Mouse (Mus musculus): ENCODE data around the gene Med13l.

The Med13l gene

DNA sequence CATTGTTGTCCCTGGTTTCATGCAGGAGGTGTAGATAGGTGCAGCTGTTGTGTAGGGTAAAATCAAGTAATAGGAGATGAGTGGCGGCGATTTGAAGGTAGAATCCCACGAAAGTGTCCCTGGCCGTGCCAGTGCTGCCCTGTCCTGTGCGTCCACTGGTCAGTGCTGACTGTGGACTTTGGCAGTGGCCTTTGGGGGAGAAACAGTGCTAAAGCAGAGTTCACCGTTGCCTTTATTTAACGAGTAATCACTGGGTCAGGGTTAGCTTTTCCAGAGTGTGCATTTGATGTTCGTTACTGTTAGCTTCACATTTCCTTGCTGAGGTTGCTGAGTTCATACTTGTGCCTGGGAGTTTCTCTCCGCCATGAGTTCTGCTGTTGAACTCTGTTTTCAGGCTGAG is 133.5 kb downstream of the Med13l start:
- no peak for DNase-seq (ENCODE audit: low spot score)

DNA sequence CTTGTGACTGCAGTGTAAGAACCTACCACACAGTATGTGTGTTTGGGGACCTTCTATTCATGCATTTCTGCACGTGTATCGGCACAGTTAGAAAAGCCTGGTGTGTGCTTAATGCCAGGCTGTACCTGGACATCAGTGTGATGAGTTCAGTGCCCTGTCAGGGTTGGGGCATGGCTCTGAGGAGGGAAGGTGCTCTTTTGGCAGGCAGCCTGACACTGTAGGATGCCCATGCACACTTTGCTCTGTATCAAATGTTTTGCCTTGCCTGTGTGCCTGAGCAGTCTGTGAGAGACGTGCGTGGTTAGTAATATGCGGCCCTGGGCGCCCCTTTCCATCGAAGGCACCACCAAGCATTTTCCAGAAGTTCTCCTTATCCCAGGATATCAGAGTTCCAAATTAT is 136.6 kb downstream of the Med13l start:
- DNase-seq (ENCODE audit: low spot score): no peak

DNA sequence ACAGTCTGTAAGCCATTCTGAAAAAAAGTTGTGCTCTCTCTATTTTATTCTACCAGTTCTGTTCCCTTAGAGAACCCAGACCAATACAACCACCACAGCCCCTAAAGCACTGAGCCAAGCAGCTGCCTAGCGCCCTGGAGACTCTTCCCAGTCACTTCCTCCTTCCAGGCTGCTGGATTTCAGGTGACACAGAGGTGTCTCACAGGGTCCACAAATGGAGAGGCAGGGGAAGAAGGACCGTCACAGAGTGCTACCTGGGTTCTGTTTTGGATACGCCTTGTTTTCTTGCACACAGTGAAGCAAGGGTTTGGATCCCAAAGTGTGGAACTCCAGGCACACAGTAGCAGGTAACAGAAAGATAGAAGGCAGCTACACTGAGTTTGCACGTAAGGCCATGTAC is 140.5 kb downstream of the Med13l start:
- DNase-seq (ENCODE audit: low spot score): no peak

DNA sequence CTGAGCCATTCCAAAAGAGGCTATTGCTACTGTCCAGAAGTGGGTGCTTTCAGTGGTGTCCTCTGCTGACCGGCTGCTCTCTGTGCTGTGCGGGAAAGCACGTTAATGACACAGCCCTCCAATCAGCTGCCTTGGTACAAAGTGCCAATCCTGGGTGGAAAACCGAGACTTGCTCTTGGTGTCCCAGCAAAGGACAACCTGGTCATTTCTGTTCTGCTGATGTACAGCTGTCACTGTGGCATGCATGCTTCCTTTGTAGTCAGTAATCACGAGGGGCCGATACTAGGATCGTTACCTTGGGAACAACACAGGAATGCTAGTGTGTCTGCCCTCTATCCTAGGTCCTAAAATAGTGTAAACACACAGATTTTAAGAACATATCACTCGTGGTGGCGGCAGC is 142.2 kb downstream of the Med13l start:
- DNase-seq (ENCODE audit: low spot score): no peak

DNA sequence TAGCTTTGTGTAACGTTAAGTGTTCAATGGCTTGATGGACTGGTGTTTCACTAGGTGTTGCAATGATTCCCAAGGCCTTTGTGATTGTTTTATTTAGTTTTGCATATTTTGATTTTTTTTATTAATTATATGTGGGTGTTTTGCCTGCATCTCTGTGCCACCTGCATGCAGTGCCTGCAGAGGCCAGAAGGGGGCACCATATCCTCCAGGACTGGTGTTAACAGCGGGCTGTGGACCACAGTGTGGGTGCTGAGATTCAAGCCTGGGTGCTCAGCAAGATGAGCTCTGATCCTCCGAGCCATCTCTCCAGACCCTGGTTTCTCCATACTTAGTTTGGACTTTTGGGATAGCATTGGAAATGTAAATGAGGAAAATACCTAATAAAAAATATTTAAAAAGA is 143.7 kb downstream of the Med13l start:
- no peak for DNase-seq (ENCODE audit: low spot score)

DNA sequence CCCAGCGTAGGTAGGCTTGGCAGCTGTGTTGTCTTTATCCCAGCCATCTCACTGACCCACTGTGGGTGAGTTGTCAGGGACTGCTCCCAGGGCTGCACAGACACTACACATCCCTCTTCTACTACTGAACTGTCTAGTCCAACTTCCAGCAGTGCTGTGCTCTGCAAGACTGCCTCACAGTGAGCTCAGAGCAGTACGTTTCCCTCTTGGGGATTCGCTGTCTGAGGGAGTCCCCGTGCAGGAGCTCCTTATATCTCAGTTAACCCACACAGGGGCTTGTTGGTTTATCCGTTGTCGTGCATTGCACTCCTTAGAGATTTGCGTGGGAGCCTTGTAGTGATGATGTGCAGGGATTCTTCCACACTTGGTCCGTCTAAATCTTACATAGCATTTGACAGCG is 144.5 kb downstream of the Med13l start:
- DNase-seq (ENCODE audit: low spot score): no peak

DNA sequence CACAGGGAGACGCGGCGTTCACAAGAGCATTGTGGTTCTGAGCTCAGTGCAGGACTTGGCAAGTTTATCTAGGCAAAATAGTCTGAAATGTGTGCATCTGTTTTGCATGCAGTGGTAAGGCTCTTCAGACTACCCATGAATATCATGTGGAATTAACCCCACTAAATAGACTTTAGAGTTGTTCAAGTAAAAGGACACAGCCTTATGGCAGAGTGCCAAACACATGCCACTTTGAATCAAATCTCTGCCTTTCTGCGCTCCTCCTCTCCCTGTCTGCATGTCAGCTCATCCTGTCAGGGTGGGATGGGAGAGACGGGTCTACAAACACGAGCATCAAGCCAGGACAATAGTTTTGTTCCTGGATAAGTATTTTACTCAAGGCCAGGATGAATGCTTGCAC is 145.5 kb downstream of the Med13l start:
- no peak for DNase-seq (ENCODE audit: low spot score)

DNA sequence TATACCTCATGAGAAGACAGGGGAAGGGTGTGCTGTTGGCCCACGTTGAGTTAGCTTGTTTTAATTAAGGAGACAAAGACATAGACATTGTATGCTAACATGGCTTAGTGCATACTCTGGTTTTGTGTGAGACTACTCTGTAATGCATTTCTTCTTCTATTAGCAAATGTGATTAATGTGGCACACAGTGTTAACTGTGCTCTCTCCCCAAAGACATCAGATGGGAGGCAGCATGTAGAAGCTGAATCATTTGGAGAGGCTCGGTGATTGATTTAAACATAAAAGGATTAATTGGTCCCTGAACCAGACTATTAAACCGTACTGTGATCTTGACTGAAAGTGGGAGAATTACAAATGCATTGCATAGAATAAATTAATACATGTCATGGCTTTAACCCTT is 145.9 kb downstream of the Med13l start:
- no peak for DNase-seq (ENCODE audit: low spot score)

DNA sequence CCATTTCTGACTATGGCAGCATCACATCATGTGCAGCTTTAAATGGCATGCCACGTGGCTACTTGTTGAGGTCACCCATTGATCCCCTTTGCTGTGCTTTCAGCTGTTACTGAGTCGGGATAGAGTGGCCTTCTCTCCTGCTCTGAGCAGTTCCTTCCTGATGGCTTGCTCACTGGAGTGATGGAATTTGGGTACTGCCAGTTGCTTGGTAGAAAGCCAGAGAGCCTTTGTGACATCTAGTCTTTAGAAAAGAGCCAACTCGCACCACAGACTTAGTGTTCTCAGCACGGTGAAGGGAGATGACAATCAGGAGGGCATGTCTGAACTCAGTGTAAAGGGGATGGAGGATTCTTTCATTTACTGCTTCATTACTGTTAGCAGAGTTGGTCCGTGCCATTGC is 147.0 kb downstream of the Med13l start:
- no peak for DNase-seq (ENCODE audit: low spot score)

DNA sequence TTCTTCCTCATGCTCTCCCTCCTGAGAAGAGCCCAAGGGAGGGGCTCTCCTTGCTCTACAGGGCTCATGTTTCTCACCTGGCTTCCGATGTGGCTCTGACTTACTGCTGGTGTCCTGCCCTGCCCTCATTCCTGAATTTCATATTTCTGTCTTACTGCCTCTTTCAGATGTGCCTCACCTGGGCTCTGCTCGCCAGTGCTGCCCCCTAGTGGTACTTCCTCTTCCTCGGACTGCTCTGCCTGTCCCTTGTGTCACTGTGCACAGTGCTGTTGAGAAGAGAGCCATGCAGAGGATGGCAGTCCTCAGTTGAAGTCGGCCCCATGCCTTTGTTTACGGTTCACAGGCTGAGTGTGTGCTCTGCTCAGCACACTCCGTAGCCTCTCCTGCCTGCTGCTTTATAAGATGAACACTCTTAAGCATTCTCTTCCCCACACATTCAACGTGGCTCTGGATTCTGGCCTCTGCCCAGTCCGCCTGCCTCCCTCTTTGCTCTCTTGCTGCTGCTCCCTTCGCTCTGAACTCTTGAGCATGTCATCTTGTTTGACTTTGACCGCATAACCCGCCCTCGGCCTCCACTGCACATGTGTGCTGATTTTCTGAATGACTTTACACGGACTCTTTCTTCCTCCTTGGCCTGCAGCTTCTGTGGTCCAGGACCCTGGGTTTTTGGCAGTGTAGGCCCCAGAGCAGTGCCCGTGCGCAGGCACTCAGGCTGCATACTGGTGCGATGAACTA is 147.9 kb downstream of the Med13l start:
- peak; percentile 73 for DNase-seq (ENCODE audit: low spot score)

DNA sequence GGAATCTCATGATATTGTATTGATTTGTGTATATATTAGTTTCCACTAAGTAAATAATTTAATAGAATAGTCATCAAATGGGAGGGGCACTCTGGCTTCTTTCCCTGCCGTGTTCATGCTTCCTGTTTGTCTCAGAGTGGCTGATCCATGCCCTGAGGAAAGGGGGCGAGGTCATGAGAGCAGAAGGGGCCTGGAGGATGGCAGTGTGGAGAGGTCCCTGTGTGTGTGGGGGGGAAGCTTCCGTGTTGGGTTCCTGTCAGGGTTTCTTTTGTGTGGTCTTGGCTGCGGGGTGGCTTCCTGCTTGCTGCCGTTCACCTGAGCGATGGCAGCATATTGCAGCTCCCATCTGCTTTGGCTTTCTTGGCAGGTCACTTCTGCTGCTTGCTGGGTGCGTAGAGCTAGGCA is 149.4 kb downstream of the Med13l start:
- DNase-seq (ENCODE audit: low spot score): peak; percentile 59

DNA sequence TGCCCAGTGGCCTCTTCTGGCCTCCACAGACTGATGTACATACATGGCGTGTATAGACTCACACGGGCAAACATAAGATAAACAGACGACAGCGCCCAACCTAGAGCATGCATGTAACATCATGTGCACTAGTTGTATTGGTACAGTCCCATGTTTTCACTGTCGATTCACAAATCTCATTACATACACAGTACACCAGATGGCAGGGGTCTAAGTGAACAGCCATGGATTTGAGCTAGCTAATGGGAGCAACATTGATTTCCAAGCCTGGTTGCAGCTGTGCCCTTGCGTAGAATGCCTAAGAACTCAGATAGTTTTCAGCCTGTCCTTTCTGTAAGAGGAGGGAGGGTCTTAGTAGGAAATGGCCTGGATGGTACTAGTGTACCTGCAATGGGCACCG is 155.0 kb downstream of the Med13l start:
- no peak for DNase-seq (ENCODE audit: low spot score)

DNA sequence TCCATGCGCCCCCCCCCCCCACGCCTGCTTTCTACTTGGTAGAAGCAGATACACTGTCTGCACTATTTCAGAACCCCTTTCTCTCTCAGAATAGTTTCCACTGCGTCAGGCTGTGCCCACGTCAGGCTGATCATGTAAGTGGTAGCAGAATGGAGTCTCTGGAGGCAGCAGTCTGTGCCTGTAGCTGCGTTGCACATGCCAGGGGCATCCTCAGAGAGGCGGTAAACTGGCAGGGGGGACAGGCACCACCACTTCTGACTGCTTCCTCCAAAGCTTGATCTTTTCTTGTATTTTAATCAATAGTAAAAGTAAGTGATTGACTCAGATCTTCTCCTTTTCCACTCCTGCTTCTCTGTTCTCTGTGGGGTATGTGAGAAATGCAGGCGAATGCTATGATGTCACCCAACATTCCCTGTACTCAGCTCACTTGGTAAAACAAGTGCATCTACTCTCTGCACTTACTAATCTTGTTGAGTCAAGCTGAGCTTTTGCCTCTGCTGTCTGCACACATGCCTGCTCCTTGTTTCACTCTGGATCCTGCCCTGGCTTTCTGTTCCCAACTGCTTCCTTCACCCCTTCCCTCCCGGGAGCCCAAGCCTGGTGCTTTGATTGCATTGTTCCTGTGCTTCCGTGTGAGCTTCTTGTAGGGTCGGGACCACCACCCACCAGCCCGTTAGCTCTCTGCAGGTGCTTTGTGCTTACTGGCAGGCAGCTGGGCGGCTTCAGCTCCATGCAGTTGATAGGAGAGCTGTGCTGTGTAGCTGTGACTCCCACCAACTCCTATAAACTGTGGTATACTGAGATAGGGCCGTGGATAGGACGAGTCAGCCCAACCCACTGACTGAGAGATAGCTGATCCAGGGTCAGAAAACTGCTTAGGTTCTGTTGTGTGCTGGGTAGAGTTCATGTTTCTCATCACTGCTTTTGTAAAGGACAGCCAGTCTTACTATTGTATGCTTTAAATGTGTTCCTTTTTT is 156.1 kb downstream of the Med13l start:
- no peak for DNase-seq (ENCODE audit: low spot score)

DNA sequence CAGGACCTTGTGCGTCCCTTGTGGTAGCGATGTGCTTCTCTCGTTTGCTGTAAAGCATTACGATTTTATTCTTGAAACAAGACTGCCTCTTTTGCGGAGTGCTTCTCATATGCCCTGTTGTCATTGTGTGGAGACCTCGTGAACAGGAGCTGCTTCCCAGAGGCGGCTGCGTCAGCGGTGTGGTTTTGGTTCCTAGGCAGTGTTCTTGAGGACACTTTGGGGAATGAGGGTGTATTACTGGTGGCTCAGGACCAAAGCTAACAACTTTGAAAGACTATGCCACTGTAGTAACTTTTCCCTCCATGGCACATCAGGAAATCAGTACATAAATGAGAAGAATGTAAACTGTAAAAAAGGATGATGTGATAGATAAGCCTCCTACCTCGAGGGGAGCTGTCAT is 157.0 kb downstream of the Med13l start:
- peak; percentile 19 for DNase-seq (ENCODE audit: low spot score)

DNA sequence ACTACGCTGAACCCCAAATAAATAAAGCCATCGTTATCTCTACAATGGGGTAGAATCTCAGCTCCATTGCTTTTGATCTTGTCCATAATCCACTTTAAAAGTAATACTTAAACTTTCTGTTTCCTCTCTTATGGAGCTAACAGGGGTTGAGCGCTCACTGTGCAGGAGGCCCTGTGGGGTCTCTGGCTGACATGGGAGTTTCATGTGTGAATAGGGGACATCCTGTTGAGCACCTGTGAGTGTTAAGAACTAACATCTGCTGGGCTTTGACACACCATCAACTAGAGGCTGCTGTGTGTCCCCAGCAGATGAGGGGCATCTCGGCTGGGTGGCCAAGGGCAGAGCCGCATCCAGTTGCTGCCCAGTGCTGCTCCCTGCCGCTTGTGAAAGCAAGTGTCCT is 157.6 kb downstream of the Med13l start:
- DNase-seq (ENCODE audit: low spot score): no peak

DNA sequence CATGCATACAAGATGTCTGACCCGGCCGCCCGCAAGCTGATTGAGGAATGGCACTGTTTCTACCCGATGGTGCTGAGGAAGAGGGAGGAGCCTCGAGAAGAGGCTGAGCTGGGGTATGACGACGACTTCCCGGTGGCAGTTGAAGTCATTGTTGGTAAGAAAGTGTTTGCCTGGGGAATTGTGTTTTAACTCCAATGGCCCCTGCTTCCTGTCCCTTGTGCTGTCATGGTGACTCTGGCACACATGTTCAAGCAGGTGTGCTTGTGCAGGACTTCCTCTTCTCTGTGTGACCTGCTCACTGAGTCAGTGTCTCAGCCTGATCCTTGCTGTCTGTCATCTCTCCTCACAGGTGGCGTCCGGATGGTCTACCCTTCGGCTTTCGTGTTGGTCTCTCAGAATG is 160.9 kb downstream of the Med13l start:
- DNase-seq (ENCODE audit: low spot score): no peak

DNA sequence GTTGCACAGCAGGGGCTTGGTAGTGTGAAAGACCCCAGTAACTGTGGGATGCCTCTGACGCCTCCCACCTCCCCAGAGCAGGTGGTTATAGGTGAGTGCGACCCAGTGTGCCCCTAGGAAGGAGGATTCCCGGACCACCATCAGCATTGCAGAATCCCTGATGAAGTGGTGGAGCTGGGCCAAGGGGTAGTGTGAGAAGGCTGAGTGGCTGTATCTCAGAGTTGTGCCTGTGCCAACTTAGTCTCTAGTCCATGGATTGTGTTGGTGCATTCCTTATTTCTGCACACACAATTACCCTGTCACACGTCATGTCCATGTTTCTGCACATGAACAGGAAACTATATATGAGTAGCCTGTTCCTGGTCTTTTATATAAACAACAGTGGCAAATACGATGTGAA is 161.4 kb downstream of the Med13l start:
- no peak for DNase-seq (ENCODE audit: low spot score)

DNA sequence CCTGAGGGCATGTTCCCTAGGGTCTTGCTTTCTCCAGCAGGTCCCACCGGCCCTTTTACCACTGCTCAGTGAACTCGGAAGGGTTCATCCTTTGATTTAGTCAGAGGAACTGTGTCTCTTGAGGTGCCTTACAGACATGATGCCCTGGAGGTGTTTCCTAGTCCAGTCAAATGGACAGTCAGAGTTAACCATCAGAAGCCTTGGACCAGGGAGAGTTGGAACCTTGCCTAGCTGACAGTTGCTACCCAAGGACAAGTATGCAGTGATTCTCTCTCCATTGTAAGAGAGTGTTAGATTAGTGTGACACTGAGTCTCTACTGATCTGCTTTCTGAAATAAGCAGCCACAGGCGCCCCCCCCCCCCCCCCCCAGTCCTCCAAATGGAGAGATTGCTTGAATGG is 162.0 kb downstream of the Med13l start:
- DNase-seq (ENCODE audit: low spot score): no peak

DNA sequence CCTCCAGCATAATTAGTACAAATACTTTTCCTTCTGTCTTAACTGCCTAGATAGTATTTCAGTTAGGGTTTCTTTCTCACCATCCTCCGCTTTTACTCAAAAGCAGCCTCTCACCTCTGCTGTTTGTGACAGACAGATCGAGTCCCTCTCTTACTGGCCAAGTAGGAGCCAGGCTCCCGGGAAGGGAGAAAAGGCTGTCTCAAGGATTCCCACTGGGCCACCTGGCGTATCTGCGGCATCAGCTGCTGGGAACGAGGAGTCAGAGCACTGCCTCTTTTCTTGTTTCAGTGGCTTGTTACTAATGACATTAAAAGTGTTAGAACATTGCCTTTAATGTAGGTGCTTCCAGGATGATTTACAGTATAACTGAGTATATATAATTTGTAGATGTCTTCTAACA is 164.9 kb downstream of the Med13l start:
- no peak for DNase-seq (ENCODE audit: low spot score)

DNA sequence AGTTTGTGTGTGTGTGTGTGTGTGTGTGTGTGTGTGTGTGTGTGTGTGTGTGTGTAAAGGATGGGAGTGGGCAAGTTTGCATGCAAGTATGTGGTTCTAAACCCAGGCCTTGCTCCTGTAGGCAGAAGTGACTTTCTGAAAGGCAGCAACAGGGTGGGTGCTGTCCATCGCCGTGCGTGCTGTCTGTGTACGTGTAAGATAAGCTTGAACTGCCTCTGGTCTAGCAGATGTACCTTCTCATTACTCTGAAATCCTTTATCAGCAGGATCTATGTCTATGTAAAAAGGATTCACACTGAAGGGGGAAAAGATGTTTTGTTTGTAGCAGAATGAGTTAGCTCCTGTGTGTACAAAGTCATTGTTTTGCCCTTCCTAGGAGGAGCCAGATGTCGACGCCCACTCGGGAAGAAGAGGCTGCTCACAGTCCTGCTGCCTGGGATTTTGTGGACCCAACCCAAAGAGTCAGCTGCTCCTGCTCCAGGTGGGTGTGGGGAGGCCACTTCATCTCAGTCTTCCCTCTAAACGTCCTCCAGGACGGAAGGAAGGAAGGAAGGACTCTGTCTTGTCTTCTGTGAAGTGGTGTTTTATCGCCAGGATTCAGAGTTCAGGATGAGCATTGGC is 165.5 kb downstream of the Med13l start:
- peak; percentile 62 for DNase-seq (ENCODE audit: low spot score)

DNA sequence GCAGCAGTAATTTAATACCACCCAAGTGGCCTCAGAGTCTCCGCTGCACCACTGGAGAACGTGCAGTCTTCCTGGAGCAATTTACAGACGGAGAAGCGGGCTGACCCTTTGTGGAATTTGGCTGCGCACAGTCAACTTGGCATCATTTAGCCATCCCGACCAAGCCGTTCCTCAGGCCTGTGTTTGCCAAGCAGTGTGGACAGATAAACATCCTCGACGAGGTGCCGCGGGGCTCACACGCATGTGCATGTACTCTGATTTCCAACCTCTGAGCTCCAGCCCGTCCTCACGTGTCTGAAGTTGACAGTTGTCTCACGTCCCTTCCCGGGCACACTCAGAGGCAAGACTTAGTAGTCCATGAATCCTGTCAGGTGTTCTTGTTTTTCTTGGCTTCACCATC is 166.9 kb downstream of the Med13l start:
- DNase-seq (ENCODE audit: low spot score): no peak

DNA sequence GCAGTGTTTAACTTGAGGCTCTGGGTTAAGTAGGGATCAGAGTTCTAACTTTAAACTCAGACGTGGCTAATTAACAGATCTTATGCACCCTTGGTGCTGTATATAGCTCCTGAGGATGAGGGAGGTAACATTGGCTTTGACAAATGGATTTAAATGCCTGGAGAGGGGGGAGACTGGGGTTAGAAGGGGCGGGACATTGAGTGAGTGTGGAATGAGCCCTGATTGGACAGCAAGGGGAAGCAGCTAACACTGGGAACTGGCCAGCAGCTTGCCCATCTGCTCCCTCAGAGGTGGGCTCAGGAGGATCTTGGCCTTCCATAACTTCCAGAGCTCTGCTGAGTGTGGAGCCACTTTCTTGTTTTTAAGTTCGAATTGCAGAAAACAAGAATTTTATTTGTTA is 171.7 kb downstream of the Med13l start:
- DNase-seq (ENCODE audit: low spot score): no peak

DNA sequence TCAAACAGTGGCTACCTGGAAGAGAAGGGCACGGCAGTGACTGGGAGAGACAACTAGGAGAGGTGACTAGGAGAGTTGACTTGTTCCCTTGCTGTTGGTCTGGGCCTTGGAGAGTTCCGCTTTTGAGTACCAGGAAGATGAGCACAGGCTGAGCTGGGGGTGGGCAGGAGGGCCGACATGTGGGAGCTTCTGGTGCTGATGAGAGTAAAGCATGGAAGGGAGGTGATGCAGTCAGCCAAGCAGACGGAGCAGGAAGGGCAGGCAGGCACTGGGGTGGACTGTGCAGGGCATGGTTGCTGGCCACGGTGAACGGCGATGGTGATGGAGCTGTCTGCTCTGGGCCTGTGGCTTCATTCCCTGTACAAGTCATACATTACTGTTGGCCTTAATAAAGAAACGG is 172.2 kb downstream of the Med13l start:
- DNase-seq (ENCODE audit: low spot score): no peak

Data from lung, postnatal 25 days (tissue).